Mouse (Mus musculus): ENCODE data around the gene Rilpl1. TPM values are rescaled to one million over a fixed set of nuclear protein-coding genes. Genes with fewer than 3 reads are reported as not detected.
A peak's percentile ranks its signal among the peaks of the same experiment; 100 is the strongest.

The Rilpl1 gene
- polyA plus RNA-seq, 1 experiment from 2014 or later: 9.8 TPM

GRCm38 (mm10) chr5:124480119-124480518, 51.1 kb downstream of the Rilpl1 start:
- Histone ChIP-seq H3K4me1 (replicated peaks; ENCODE audit: control insufficient read depth, insufficient read depth, low read length) (peaks cover 17% of the 10 kb centered on the region), H3K9ac (ENCODE audit: low read depth, low read length) (no peak overlapping the region)
- 63% methylated on average over 4 of the region's 4 CpGs for WGBS

GRCm38 (mm10) chr5:124478873-124479204, 52.4 kb downstream of the Rilpl1 start:
- no peak for DNase-seq (ENCODE audit: low spot score)
- no peak overlapping the region for H3K4me3 ChIP-seq (ENCODE audit: low read depth, low read length)
- no peaks in the 10 kb centered on the region for H3K36me3 ChIP-seq (ENCODE audit: control insufficient read depth, insufficient read depth, low read length)
- H3K27me3 ChIP-seq (replicated peaks; ENCODE audit: control insufficient read depth, insufficient read depth, low read length): no peaks in the 10 kb centered on the region
- peaks cover 13% of the 10 kb centered on the region for H3K4me1 ChIP-seq (replicated peaks; ENCODE audit: control insufficient read depth, insufficient read depth, low read length)
- WGBS: 81% methylated on average over 1 of the region's 1 CpGs
- no peaks in the 10 kb centered on the region for H3K9me3 ChIP-seq (ENCODE audit: control insufficient read depth, low read length)
- no peak overlapping the region for H3K9ac ChIP-seq (ENCODE audit: low read depth, low read length)
- no peak for ATAC-seq (replicated peaks; ENCODE audit: low FRiP score)
- H3K27ac ChIP-seq (ENCODE audit: low read depth, low read length): 0 out of 2 replicates have a peak overlapping the region, but pooled peaks have one; percentile 63
- H3K4me2 ChIP-seq: peak overlapping the region; percentile 36

More at GRCm38 (mm10) chr5:124480119-124480518, 51.1 kb downstream of the Rilpl1 start:
- no peaks in the 10 kb centered on the region for H3K9me3 ChIP-seq (ENCODE audit: control insufficient read depth, low read length)
- H3K36me3 ChIP-seq (ENCODE audit: control insufficient read depth, insufficient read depth, low read length): no peaks in the 10 kb centered on the region
- ATAC-seq (replicated peaks; ENCODE audit: low FRiP score) (no peak), DNase-seq (ENCODE audit: low spot score) (no peak)
- H3K27me3 ChIP-seq (replicated peaks; ENCODE audit: control insufficient read depth, insufficient read depth, low read length): no peaks in the 10 kb centered on the region
- no peak overlapping the region for H3K27ac ChIP-seq (ENCODE audit: low read depth, low read length)
- no peak overlapping the region for H3K4me2 ChIP-seq
- no peak overlapping the region for H3K4me3 ChIP-seq (ENCODE audit: low read depth, low read length)

GRCm38 (mm10) chr5:124470591-124471171, 60.5 kb downstream of the Rilpl1 start:
- H3K27me3 ChIP-seq (replicated peaks; ENCODE audit: control insufficient read depth, insufficient read depth, low read length): no peaks in the 10 kb centered on the region
- no peaks in the 10 kb centered on the region for H3K4me1 ChIP-seq (replicated peaks; ENCODE audit: control insufficient read depth, insufficient read depth, low read length)
- H3K36me3 ChIP-seq (ENCODE audit: control insufficient read depth, insufficient read depth, low read length): no peaks in the 10 kb centered on the region; the same call in 1 of the 2 replicates
- H3K9me3 ChIP-seq (ENCODE audit: control insufficient read depth, low read length): no peaks in the 10 kb centered on the region
- ATAC-seq (replicated peaks; ENCODE audit: low FRiP score) (no peak), DNase-seq (ENCODE audit: low spot score) (no peak)
- 84% methylated on average over 6 of the region's 6 CpGs for WGBS
- no peak overlapping the region for H3K4me3 ChIP-seq (ENCODE audit: low read depth, low read length)
- H3K9ac ChIP-seq (ENCODE audit: low read depth, low read length): no peak overlapping the region
- no peak overlapping the region for H3K27ac ChIP-seq (ENCODE audit: low read depth, low read length)
- H3K4me2 ChIP-seq: no peak overlapping the region

GRCm38 (mm10) chr5:124469486-124469885, 61.7 kb downstream of the Rilpl1 start:
- ATAC-seq (replicated peaks; ENCODE audit: low FRiP score) (no peak), DNase-seq (ENCODE audit: low spot score) (no peak)
- Histone ChIP-seq H3K4me3 (ENCODE audit: low read depth, low read length) (no peak overlapping the region), H3K4me2 (no peak overlapping the region), H3K9me3 (ENCODE audit: control insufficient read depth, low read length) (no peaks in the 10 kb centered on the region), H3K27me3 (replicated peaks; ENCODE audit: control insufficient read depth, insufficient read depth, low read length) (no peaks in the 10 kb centered on the region), H3K4me1 (replicated peaks; ENCODE audit: control insufficient read depth, insufficient read depth, low read length) (no peaks in the 10 kb centered on the region), H3K36me3 (ENCODE audit: control insufficient read depth, insufficient read depth, low read length) (no peaks in the 10 kb centered on the region; the same call in 1 of the 2 replicates), H3K27ac (ENCODE audit: low read depth, low read length) (no peak overlapping the region), H3K9ac (ENCODE audit: low read depth, low read length) (no peak overlapping the region)
- WGBS: 93% methylated on average over 6 of the region's 6 CpGs

GRCm38 (mm10) chr5:124468365-124468764, 62.8 kb downstream of the Rilpl1 start:
- no peak overlapping the region for H3K4me2 ChIP-seq
- no peak overlapping the region for H3K9ac ChIP-seq (ENCODE audit: low read depth, low read length)
- no peak overlapping the region for H3K27ac ChIP-seq (ENCODE audit: low read depth, low read length)
- DNase-seq (ENCODE audit: low spot score) (no peak), ATAC-seq (replicated peaks; ENCODE audit: low FRiP score) (no peak)
- 87% methylated on average over 7 of the region's 7 CpGs for WGBS
- no peak overlapping the region for H3K4me3 ChIP-seq (ENCODE audit: low read depth, low read length)
- H3K36me3 ChIP-seq (ENCODE audit: control insufficient read depth, insufficient read depth, low read length): no peaks in the 10 kb centered on the region; the same call in 1 of the 2 replicates
- no peaks in the 10 kb centered on the region for H3K9me3 ChIP-seq (ENCODE audit: control insufficient read depth, low read length)
- no peaks in the 10 kb centered on the region for H3K27me3 ChIP-seq (replicated peaks; ENCODE audit: control insufficient read depth, insufficient read depth, low read length)
- no peaks in the 10 kb centered on the region for H3K4me1 ChIP-seq (replicated peaks; ENCODE audit: control insufficient read depth, insufficient read depth, low read length)

GRCm38 (mm10) chr5:124467766-124468165, 63.4 kb downstream of the Rilpl1 start:
- Histone ChIP-seq H3K4me1 (replicated peaks; ENCODE audit: control insufficient read depth, insufficient read depth, low read length) (no peaks in the 10 kb centered on the region), H3K36me3 (ENCODE audit: control insufficient read depth, insufficient read depth, low read length) (peaks cover 3% of the 10 kb centered on the region), H3K4me3 (ENCODE audit: low read depth, low read length) (no peak overlapping the region), H3K27ac (ENCODE audit: low read depth, low read length) (no peak overlapping the region), H3K4me2 (no peak overlapping the region), H3K9ac (ENCODE audit: low read depth, low read length) (no peak overlapping the region), H3K9me3 (ENCODE audit: control insufficient read depth, low read length) (no peaks in the 10 kb centered on the region), H3K27me3 (replicated peaks; ENCODE audit: control insufficient read depth, insufficient read depth, low read length) (no peaks in the 10 kb centered on the region)
- 87% methylated on average over 1 of the region's 1 CpGs for WGBS
- ATAC-seq (replicated peaks; ENCODE audit: low FRiP score) (no peak), DNase-seq (ENCODE audit: low spot score) (no peak)

GRCm38 (mm10) chr5:124464905-124465304, 66.3 kb downstream of the Rilpl1 start:
- ATAC-seq (replicated peaks; ENCODE audit: low FRiP score) (no peak), DNase-seq (ENCODE audit: low spot score) (no peak)
- H3K4me2 ChIP-seq: no peak overlapping the region
- peaks cover 21% of the 10 kb centered on the region for H3K36me3 ChIP-seq (ENCODE audit: control insufficient read depth, insufficient read depth, low read length)
- H3K27ac ChIP-seq (ENCODE audit: low read depth, low read length): 0 out of 2 replicates have a peak overlapping the region, but pooled peaks have one; percentile 7
- H3K9me3 ChIP-seq (ENCODE audit: control insufficient read depth, low read length): no peaks in the 10 kb centered on the region
- H3K4me1 ChIP-seq (replicated peaks; ENCODE audit: control insufficient read depth, insufficient read depth, low read length): no peaks in the 10 kb centered on the region
- no peaks in the 10 kb centered on the region for H3K27me3 ChIP-seq (replicated peaks; ENCODE audit: control insufficient read depth, insufficient read depth, low read length)
- H3K9ac ChIP-seq (ENCODE audit: low read depth, low read length): no peak overlapping the region
- H3K4me3 ChIP-seq (ENCODE audit: low read depth, low read length): no peak overlapping the region

- Histone ChIP-seq H3K27me3 (replicated peaks; ENCODE audit: control insufficient read depth, insufficient read depth, low read length) (no peaks in the 10 kb centered on the region), H3K9me3 (ENCODE audit: control insufficient read depth, low read length) (no peaks in the 10 kb centered on the region), H3K27ac (ENCODE audit: low read depth, low read length) (no peak overlapping the region), H3K4me3 (ENCODE audit: low read depth, low read length) (no peak overlapping the region), H3K36me3 (ENCODE audit: control insufficient read depth, insufficient read depth, low read length) (peaks cover 27% of the 10 kb centered on the region), H3K4me1 (replicated peaks; ENCODE audit: control insufficient read depth, insufficient read depth, low read length) (no peaks in the 10 kb centered on the region), H3K9ac (ENCODE audit: low read depth, low read length) (no peak overlapping the region), H3K4me2 (no peak overlapping the region)
- ATAC-seq (replicated peaks; ENCODE audit: low FRiP score): no peak
- DNase-seq (ENCODE audit: low spot score): no peak
- 86% methylated on average over 5 of the region's 5 CpGs for WGBS
These were observed 67.7 kb downstream of the Rilpl1 start for GRCm38 (mm10) chr5:124463462-124463861.

- ATAC-seq (replicated peaks; ENCODE audit: low FRiP score) (no peak), DNase-seq (ENCODE audit: low spot score) (no peak)
- WGBS: 89% methylated on average over 8 of the region's 8 CpGs
- Histone ChIP-seq H3K36me3 (ENCODE audit: control insufficient read depth, insufficient read depth, low read length) (peaks cover 37% of the 10 kb centered on the region), H3K27me3 (replicated peaks; ENCODE audit: control insufficient read depth, insufficient read depth, low read length) (no peaks in the 10 kb centered on the region), H3K9me3 (ENCODE audit: control insufficient read depth, low read length) (no peaks in the 10 kb centered on the region), H3K4me3 (ENCODE audit: low read depth, low read length) (no peak overlapping the region), H3K4me2 (no peak overlapping the region), H3K27ac (ENCODE audit: low read depth, low read length) (no peak overlapping the region), H3K9ac (ENCODE audit: low read depth, low read length) (no peak overlapping the region), H3K4me1 (replicated peaks; ENCODE audit: control insufficient read depth, insufficient read depth, low read length) (no peaks in the 10 kb centered on the region)
These were observed 68.7 kb downstream of the Rilpl1 start for GRCm38 (mm10) chr5:124462297-124463025.

Data from liver, embryonic 11.5 days (tissue).